20 mouse cellular contexts compared by ENCODE assay signal in the genomic region with DNA sequence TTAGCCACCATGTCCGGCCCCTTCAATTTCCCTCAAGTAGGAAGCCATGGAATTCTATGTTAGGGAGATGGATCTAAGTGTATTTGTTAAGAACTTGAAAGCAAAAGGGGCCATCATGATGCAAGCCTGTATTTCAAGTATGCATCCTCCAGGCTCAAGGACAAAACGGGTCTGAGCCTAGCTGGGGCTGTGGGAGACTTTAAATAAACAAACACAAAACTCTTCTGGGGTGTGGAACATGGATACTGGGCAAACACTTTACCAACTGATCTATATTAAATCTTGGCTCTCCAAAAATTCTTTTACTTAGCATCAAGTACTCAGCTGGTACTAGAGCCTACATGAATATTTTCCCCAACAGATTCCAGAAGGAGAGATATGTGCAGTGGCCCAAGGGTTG. TPM values are rescaled to one million over a fixed set of nuclear protein-coding genes. Genes with fewer than 3 reads are reported as not detected.
DNase-seq lines count a peak whose midpoint lies in the region; ATAC-seq and TF ChIP-seq lines count a peak whose summit lies in the region.
"Had no signal": no experiment of that assay in that cellular context is flagged by ENCODE, and none has a peak within 500 bp of the region (broad histone marks: within the 10 kb centered on the region; RNA-seq: fewer than 3 reads in every experiment).

No protein-coding gene starts in this region.

- peak; percentile 3 for DNase-seq in cerebellum, adult 9-10 months
- DNase-seq in cerebellum, postnatal 10 days, result no peak
- DNase-seq in lung, postnatal 0 days (ENCODE audit: low spot score), result peak; percentile 47
- no peak for DNase-seq in lung, adult 18-20 months
- DNase-seq in midbrain, embryonic 11.5 days (ENCODE audit: low spot score, missing footprints), result peak; percentile 41
- DNase-seq: adrenal gland, adult 2 months; adrenal gland, adult 8-10 months; adrenal gland, postnatal 10 days; adrenal gland, postnatal 14 days; adrenal gland, postnatal 25 days; adrenal gland, postnatal 36 days; B cell, adult 2 months; cerebellum, adult 11 months; cerebellum, adult 11-12 months; cerebellum, adult 18-20 months had no signal

- peak; percentile 58; the same call in 1 of the 2 replicates for TF ChIP-seq EP300 in lung, postnatal 0 days (IDR thresholded peaks at IDR 0.05)

- TF ChIP-seq CTCF in lung, postnatal 0 days (IDR thresholded peaks at IDR 0.05), result no peak

- no peak overlapping the region for H3K4me3 ChIP-seq in lung, postnatal 0 days (ENCODE audit: low read depth, low read length)
- no peak overlapping the region for H3K4me3 ChIP-seq in midbrain, embryonic 11.5 days (ENCODE audit: low read depth, low read length)
- no peak overlapping the region for H3K4me3 ChIP-seq in midbrain, embryonic 15.5 days

- H3K4me2 ChIP-seq in lung, postnatal 0 days (replicated peaks; ENCODE audit: low read depth, low read length), result no peak overlapping the region
- H3K4me2 ChIP-seq in midbrain, embryonic 11.5 days, result no peak overlapping the region
- H3K4me2 ChIP-seq in midbrain, embryonic 15.5 days, result no peak overlapping the region

- 49% methylated on average over 2 of the region's 2 CpGs for WGBS in lung, postnatal 0 days
- WGBS in midbrain, embryonic 11.5 days, result 91% methylated on average over 2 of the region's 2 CpGs
- WGBS in midbrain, embryonic 15.5 days, result 92% methylated on average over 2 of the region's 2 CpGs

- peak; percentile 69 for ATAC-seq in lung, postnatal 0 days
- ATAC-seq in midbrain, embryonic 11.5 days (ENCODE audit: low FRiP score), result no peak
- no peak for ATAC-seq in midbrain, embryonic 15.5 days (replicated peaks)
- ATAC-seq: activated CD4-positive, CD25-positive, alpha-beta regulatory T cell, adult 4 months; CD4-positive, CD25-positive, alpha-beta regulatory T cell, adult 4 months; Patski had no signal

- no peaks in the 10 kb centered on the region for H3K36me3 ChIP-seq in lung, postnatal 0 days (ENCODE audit: insufficient read depth, low read length)
- H3K36me3 ChIP-seq in midbrain, embryonic 11.5 days (ENCODE audit: control insufficient read depth, insufficient read depth, low read length), result no peaks in the 10 kb centered on the region
- H3K36me3 ChIP-seq in midbrain, embryonic 15.5 days (replicated peaks), result no peaks in the 10 kb centered on the region

- H3K27ac ChIP-seq in lung, postnatal 0 days (ENCODE audit: low read length), result no peak overlapping the region
- no peak overlapping the region for H3K27ac ChIP-seq in midbrain, embryonic 11.5 days (ENCODE audit: low read depth, low read length)
- H3K27ac ChIP-seq in midbrain, embryonic 15.5 days, result no peak overlapping the region

- H3K4me1 ChIP-seq in lung, postnatal 0 days (ENCODE audit: insufficient read depth, low read depth, low read length), result no peaks in the 10 kb centered on the region; the same call in 1 of the 2 replicates
- peaks cover 5% of the 10 kb centered on the region; the same call in 1 of the 2 replicates for H3K4me1 ChIP-seq in midbrain, embryonic 11.5 days (ENCODE audit: control insufficient read depth, insufficient read depth, low read length)
- H3K4me1 ChIP-seq in midbrain, embryonic 15.5 days, result peaks cover 19% of the 10 kb centered on the region

- H3K9me3 ChIP-seq in lung, postnatal 0 days (ENCODE audit: low read length), result no peaks in the 10 kb centered on the region
- peaks cover 7% of the 10 kb centered on the region; the same call in 1 of the 2 replicates for H3K9me3 ChIP-seq in midbrain, embryonic 11.5 days (ENCODE audit: control insufficient read depth, low read length)
- H3K9me3 ChIP-seq in midbrain, embryonic 15.5 days, result no peaks in the 10 kb centered on the region

- H3K9ac ChIP-seq in lung, postnatal 0 days (replicated peaks; ENCODE audit: low read depth), result no peak overlapping the region
- H3K9ac ChIP-seq in midbrain, embryonic 11.5 days (ENCODE audit: low read length), result no peak overlapping the region
- H3K9ac ChIP-seq in midbrain, embryonic 15.5 days, result no peak overlapping the region

- H3K27me3 ChIP-seq in lung, postnatal 0 days (replicated peaks; ENCODE audit: insufficient read depth, low read length), result no peaks in the 10 kb centered on the region
- H3K27me3 ChIP-seq in midbrain, embryonic 11.5 days (ENCODE audit: control insufficient read depth, insufficient read depth, low read length), result no peaks in the 10 kb centered on the region
- H3K27me3 ChIP-seq in midbrain, embryonic 15.5 days (replicated peaks), result no peaks in the 10 kb centered on the region
- H3K27me3 ChIP-seq: CH12.LX, Patski had no signal

RNA-seq across cellular contexts. Expression of gene Yy1, which starts 5.4 kb away (rescaled TPM):
- 13.7 and 16.2 TPM in 2 replicates for polyA plus RNA-seq in lung, postnatal 0 days (2015; fragmentation: Nextera tagmentation; extraction: Ambion mirVana)
- polyA plus RNA-seq in midbrain, embryonic 11.5 days (2014; fragmentation: Nextera tagmentation; extraction: Ambion mirVana), result 19.0 and 19.5 TPM in 2 replicates
- 12.9 TPM in 2 replicates for polyA plus RNA-seq in midbrain, embryonic 15.5 days (2015; fragmentation: Nextera tagmentation; extraction: Ambion mirVana)

RNA-seq across cellular contexts. Expression of gene Slc25a29, which starts 48.4 kb away (rescaled TPM):
- polyA plus RNA-seq in lung, postnatal 0 days (2015; fragmentation: Nextera tagmentation; extraction: Ambion mirVana), result 14.9 and 19.7 TPM in 2 replicates
- polyA plus RNA-seq in midbrain, embryonic 11.5 days (2014; fragmentation: Nextera tagmentation; extraction: Ambion mirVana), result 11.2 and 13.0 TPM in 2 replicates
- polyA plus RNA-seq in midbrain, embryonic 15.5 days (2015; fragmentation: Nextera tagmentation; extraction: Ambion mirVana), result 22.6 and 24.8 TPM in 2 replicates

RNA-seq across cellular contexts. Expression of gene Slc25a47, which starts 48.5 kb away (rescaled TPM):
- 8.5 TPM in 2 replicates for polyA plus RNA-seq in lung, postnatal 0 days (2015; fragmentation: Nextera tagmentation; extraction: Ambion mirVana)
- 9.8 TPM in 2 replicates for polyA plus RNA-seq in midbrain, embryonic 11.5 days (2014; fragmentation: Nextera tagmentation; extraction: Ambion mirVana)
- polyA plus RNA-seq in midbrain, embryonic 15.5 days (2015; fragmentation: Nextera tagmentation; extraction: Ambion mirVana), result 8.7 and 10.3 TPM in 2 replicates

Comparison
In these comparisons a context has a peak if more than half of its experiments do, and no peak if none do; other contexts are left out.
1. DNase-seq: peak in cerebellum, adult 9-10 months (single experiment), lung, postnatal 0 days (single experiment) and midbrain, embryonic 11.5 days (single experiment); none in cerebellum, postnatal 10 days (0 of 2) and lung, adult 18-20 months (0 of 2).